Comparison of ENCODE assay signal across 8 mouse cellular contexts in the genomic region with DNA sequence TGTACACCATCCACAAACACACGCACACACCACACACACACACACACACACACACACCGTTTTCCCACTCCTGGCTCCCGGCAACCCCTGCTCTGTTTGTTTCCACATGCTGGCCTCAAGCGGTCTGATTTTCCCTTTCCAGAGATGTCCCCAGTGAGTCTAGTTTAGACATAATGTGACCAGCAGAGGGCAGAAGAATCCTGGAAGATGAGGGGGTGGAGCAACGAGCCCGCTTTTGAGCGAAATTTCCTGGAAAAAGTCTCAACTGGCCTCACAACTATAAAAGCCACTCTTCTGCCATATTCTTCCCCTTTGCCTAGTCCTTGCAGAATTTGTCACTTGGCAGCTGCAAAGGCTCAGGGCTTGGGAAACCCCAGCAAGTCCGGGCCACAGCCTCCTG. TPM values are rescaled to one million over a fixed set of nuclear protein-coding genes. Genes with fewer than 3 reads are reported as not detected.
DNase-seq lines count a peak whose midpoint lies in the region; ATAC-seq and TF ChIP-seq lines count a peak whose summit lies in the region.

No protein-coding gene starts in this region.

- no peaks in the 10 kb centered on the region for H3K9me3 ChIP-seq in ES-Bruce4 (replicated peaks; ENCODE audit: control insufficient read depth, insufficient read depth, low read length, poor library complexity, severe bottlenecking)
- H3K9me3 ChIP-seq in heart, embryonic 15.5 days (replicated peaks): no peaks in the 10 kb centered on the region
- H3K9me3 ChIP-seq in lung, embryonic 14.5 days (ENCODE audit: low read depth, low read length): no peaks in the 10 kb centered on the region

- no peaks in the 10 kb centered on the region for H3K4me1 ChIP-seq in ES-Bruce4 (ENCODE audit: control insufficient read depth, insufficient read depth, low read length)
- H3K4me1 ChIP-seq in heart, embryonic 15.5 days (replicated peaks): peaks cover 21% of the 10 kb centered on the region
- no peaks in the 10 kb centered on the region for H3K4me1 ChIP-seq in lung, embryonic 14.5 days (ENCODE audit: insufficient read depth)

- peak overlapping the region; percentile 15; the same call in 1 of the 2 replicates for H3K4me3 ChIP-seq in ES-Bruce4 (ENCODE audit: low read depth, low read length)
- H3K4me3 ChIP-seq in heart, embryonic 15.5 days: no peak overlapping the region
- H3K4me3 ChIP-seq in lung, embryonic 14.5 days (ENCODE audit: low read depth, low read length): no peak overlapping the region

- WGBS in heart, embryonic 15.5 days: 0% methylated on average over 8 of the region's 8 CpGs
- WGBS in lung, embryonic 14.5 days: 2% methylated on average over 8 of the region's 8 CpGs

- TF ChIP-seq POLR2A in ES-Bruce4 (IDR thresholded peaks at IDR 0.05; ENCODE audit: insufficient read depth, low read length): no peak

- DNase-seq in adrenal gland, adult 18-20 months (ENCODE audit: low spot score in 2 of 2): peak; percentile 35 to 43
- DNase-seq in embryo, embryonic 11 days: peak; percentile 91
- DNase-seq in kidney, postnatal 25 days: peak; percentile 46 to 70
- peak; percentile 95 for DNase-seq in lung, embryonic 14.5 days
- DNase-seq in retina, postnatal 7 days (ENCODE audit: low read depth, low spot score): peak; percentile 73

- no peaks in the 10 kb centered on the region for H3K36me3 ChIP-seq in ES-Bruce4 (ENCODE audit: control insufficient read depth, insufficient read depth, low read length, poor library complexity, severe bottlenecking)
- no peaks in the 10 kb centered on the region for H3K36me3 ChIP-seq in heart, embryonic 15.5 days
- no peaks in the 10 kb centered on the region for H3K36me3 ChIP-seq in lung, embryonic 14.5 days (ENCODE audit: insufficient read depth)

- H3K27ac ChIP-seq in ES-Bruce4 (ENCODE audit: insufficient read depth, low read length): no peak overlapping the region
- no peak overlapping the region for H3K27ac ChIP-seq in heart, embryonic 15.5 days
- no peak overlapping the region for H3K27ac ChIP-seq in lung, embryonic 14.5 days (ENCODE audit: low read depth)

- peak overlapping the region; percentile 19; the same call in 1 of the 2 replicates for H3K4me2 ChIP-seq in heart, embryonic 15.5 days
- H3K4me2 ChIP-seq in lung, embryonic 14.5 days: no peak overlapping the region

- 0 out of 2 replicates have a peak, but pooled peaks have one; percentile 24 for ATAC-seq in heart, embryonic 15.5 days (replicated peaks; ENCODE audit: insufficient number of reproducible peaks, insufficient read depth, low FRiP score, low read depth)
- ATAC-seq in lung, embryonic 14.5 days (ENCODE audit: insufficient read depth): peak; percentile 57
- ATAC-seq in megakaryocyte, adult 5-6 weeks (ENCODE audit: poor library complexity, severe bottlenecking): no peak

- TF ChIP-seq EP300 in ES-Bruce4 (IDR thresholded peaks at IDR 0.05; ENCODE audit: insufficient read depth, low read depth, low read length): no peak

- no peak overlapping the region for H3K9ac ChIP-seq in ES-Bruce4 (ENCODE audit: low read depth, poor library complexity, severe bottlenecking)
- no peak overlapping the region for H3K9ac ChIP-seq in heart, embryonic 15.5 days
- no peak overlapping the region for H3K9ac ChIP-seq in lung, embryonic 14.5 days

- peaks cover 20% of the 10 kb centered on the region for H3K27me3 ChIP-seq in ES-Bruce4 (ENCODE audit: control insufficient read depth, insufficient read depth, low read length, poor library complexity, severe bottlenecking)
- peaks cover 80% of the 10 kb centered on the region for H3K27me3 ChIP-seq in heart, embryonic 15.5 days
- H3K27me3 ChIP-seq in lung, embryonic 14.5 days (ENCODE audit: insufficient read depth, low read length): peaks cover 53% of the 10 kb centered on the region

- TF ChIP-seq CTCF in ES-Bruce4 (IDR thresholded peaks at IDR 0.05; ENCODE audit: low read depth, low read length): peak; percentile 65
- peak; percentile 84 for TF ChIP-seq CTCF in lung, embryonic 14.5 days (IDR thresholded peaks at IDR 0.05; ENCODE audit: low read depth)

RNA-seq across cellular contexts. Expression of a gene that starts 7.2 kb away (rescaled TPM):
- 0.57 and 1.1 TPM in 2 replicates for polyA plus RNA-seq in ES-Bruce4 (2011; ENCODE audit: insufficient read depth, insufficient read length, low read depth, missing spikeins)
- not detected for total RNA-seq in adrenal gland, adult 18-20 months (2021)
- polyA plus RNA-seq in heart, embryonic 15.5 days (2015; fragmentation: Nextera tagmentation; extraction: Ambion mirVana): 0.20 and 0.48 TPM in 2 replicates
- polyA plus RNA-seq in lung, embryonic 14.5 days (2014; fragmentation: Nextera tagmentation; extraction: Ambion mirVana): 0.35 and 0.86 TPM in 2 replicates
- not detected in 2 replicates for total RNA-seq in megakaryocyte, adult 5-6 weeks (2015)
- not detected in 2 replicates for total RNA-seq in megakaryocyte, adult 5-6 weeks (2017)

RNA-seq across cellular contexts. Expression of a gene that starts 30.2 kb away (rescaled TPM):
- 6.2 and 7.0 TPM in 2 replicates for polyA plus RNA-seq in ES-Bruce4 (2011; ENCODE audit: insufficient read depth, insufficient read length, low read depth, missing spikeins)
- total RNA-seq in adrenal gland, adult 18-20 months (2021): 1 to 10 TPM; 5.0 to 6.3 TPM
- polyA plus RNA-seq in heart, embryonic 15.5 days (2015; fragmentation: Nextera tagmentation; extraction: Ambion mirVana): 4.6 and 7.4 TPM in 2 replicates
- polyA plus RNA-seq in lung, embryonic 14.5 days (2014; fragmentation: Nextera tagmentation; extraction: Ambion mirVana): 13.7 and 14.8 TPM in 2 replicates
- 1.6 and 1.9 TPM in 2 replicates for total RNA-seq in megakaryocyte, adult 5-6 weeks (2015)
- total RNA-seq in megakaryocyte, adult 5-6 weeks (2017): 1.1 and 1.8 TPM in 2 replicates

Comparison
In these comparisons a context has a peak if more than half of its experiments do, and no peak if none do; other contexts are left out.
1. DNase-seq: peak in every context shown above with its lines; median percentile 95 in lung, embryonic 14.5 days; 91 in embryo, embryonic 11 days; 73 in retina, postnatal 7 days; 58 in kidney, postnatal 25 days; 39 in adrenal gland, adult 18-20 months.